Mouse (Mus musculus): Measurements from ENCODE around the gene Kdm2b.

GRCm38 (mm10) chr5:122900558-122901171 is 89.0 kb downstream of the Kdm2b start:
- TF ChIP-seq ZNF384 (IDR thresholded peaks at IDR 0.05; ENCODE audit: low read depth, low read length) = no peak
- no peak for TF ChIP-seq HCFC1 (IDR thresholded peaks at IDR 0.05; ENCODE audit: borderline replicate concordance, insufficient read depth, low read length)
